Mouse (Mus musculus): Measurements from ENCODE around the gene Cadm1. TPM values are rescaled to one million over a fixed set of nuclear protein-coding genes. Genes with fewer than 3 reads are reported as not detected.

The Cadm1 gene
- polyA plus RNA-seq, 1 experiment from 2014 or later = 41.3 TPM

DNA sequence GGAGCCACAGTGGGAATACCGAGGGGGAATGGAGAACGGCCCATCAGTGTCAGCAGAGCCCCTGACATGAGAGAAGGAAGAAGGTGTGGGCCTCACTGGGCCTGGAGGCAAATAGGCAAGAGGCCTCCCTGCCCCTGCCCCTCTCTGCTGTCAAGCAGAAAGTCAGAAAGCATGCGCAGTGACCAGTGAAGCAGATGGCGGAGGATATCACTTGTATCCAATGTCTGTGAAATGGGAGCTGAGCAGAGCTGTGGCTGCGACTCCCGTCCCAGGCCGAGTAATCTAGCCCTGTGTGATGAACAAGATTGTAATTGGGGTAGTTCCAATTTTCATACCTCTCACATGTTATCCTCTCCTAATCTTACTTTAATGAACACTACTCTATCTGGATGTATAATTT is 337.5 kb downstream of the Cadm1 start:
- Histone ChIP-seq H3K4me1 (ENCODE audit: control insufficient read depth, insufficient read depth, low read length) (no peaks in the 10 kb centered on the region), H3K9ac (ENCODE audit: low read length) (no peak overlapping the region), H3K4me2 (ENCODE audit: low read depth, low read length) (no peak overlapping the region), H3K36me3 (ENCODE audit: control insufficient read depth, insufficient read depth, low read length) (no peaks in the 10 kb centered on the region), H3K9me3 (replicated peaks; ENCODE audit: control insufficient read depth, low read length) (no peaks in the 10 kb centered on the region), H3K27ac (ENCODE audit: low read length) (no peak overlapping the region), H3K27me3 (ENCODE audit: control insufficient read depth, insufficient read depth, low read length) (no peaks in the 10 kb centered on the region), H3K4me3 (replicated peaks; ENCODE audit: low read length) (no peak overlapping the region)
- ATAC-seq (ENCODE audit: insufficient read depth, low FRiP score) = no peak
- WGBS = 82% methylated on average over 7 of the region's 7 CpGs

DNA sequence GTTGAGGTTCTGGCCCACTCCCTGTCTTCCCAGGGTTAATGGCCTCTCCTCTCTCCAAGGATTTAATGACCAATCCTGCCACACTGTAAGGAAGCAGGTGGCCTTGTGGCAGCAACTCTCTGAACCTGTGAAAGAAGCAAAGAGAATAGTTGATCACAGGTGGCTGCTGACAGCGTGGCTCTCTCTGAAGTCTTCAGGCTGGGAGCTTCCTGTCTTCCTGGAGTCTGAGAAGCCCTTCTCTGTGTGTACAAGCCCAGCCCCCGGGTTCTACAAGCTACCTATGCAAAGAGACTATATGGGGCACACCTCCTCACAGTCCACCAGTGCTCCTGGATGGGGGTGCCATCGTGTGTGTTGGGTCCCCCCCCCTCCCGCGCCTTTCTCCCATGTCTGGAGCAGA is 339.7 kb downstream of the Cadm1 start:
- H3K4me3 ChIP-seq (replicated peaks; ENCODE audit: low read length) = no peak overlapping the region
- no peaks in the 10 kb centered on the region for H3K27me3 ChIP-seq (ENCODE audit: control insufficient read depth, insufficient read depth, low read length)
- H3K9me3 ChIP-seq (replicated peaks; ENCODE audit: control insufficient read depth, low read length) = no peaks in the 10 kb centered on the region
- no peak for ATAC-seq (ENCODE audit: insufficient read depth, low FRiP score)
- 77% methylated on average over 5 of the region's 5 CpGs for WGBS
- H3K27ac ChIP-seq (ENCODE audit: low read length) = no peak overlapping the region
- H3K4me1 ChIP-seq (ENCODE audit: control insufficient read depth, insufficient read depth, low read length) = no peaks in the 10 kb centered on the region
- H3K9ac ChIP-seq (ENCODE audit: low read length) = no peak overlapping the region
- no peak overlapping the region for H3K4me2 ChIP-seq (ENCODE audit: low read depth, low read length)
- H3K36me3 ChIP-seq (ENCODE audit: control insufficient read depth, insufficient read depth, low read length) = no peaks in the 10 kb centered on the region

DNA sequence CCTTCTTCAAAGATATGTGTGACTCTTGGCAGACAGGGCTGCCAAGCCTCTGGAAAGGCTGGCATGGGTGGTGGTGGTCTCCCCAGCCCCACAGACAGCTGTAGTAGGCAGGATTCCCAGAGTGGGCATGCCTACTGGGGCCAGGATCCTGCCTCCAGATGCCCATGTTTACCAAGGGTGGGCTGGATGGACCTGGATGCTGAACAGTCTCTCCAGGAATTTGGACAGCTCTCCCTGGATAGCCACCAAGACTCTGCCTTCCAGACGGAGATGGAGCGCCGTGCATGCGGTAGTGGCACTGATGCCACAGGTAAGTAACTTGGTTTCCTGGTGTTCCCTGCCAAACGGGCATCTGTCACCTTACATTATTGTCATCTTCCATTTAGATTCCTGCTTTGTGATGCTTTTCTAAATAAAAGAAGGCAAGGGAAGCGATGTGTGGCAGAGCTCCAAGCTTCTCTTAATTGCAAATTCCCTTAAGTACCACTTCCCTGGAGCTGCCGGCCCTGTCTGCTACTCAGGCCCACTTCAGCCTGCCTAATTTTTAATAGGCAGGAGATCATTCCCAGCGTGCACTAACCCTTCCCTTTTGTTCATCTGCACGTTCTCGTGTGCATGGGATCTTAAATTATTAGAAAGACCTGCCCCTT is 346.7 kb downstream of the Cadm1 start:
- Histone ChIP-seq H3K4me1 (ENCODE audit: control insufficient read depth, insufficient read depth, low read length) (no peaks in the 10 kb centered on the region), H3K4me3 (replicated peaks; ENCODE audit: low read length) (no peak overlapping the region), H3K27ac (ENCODE audit: low read length) (no peak overlapping the region), H3K9ac (ENCODE audit: low read length) (no peak overlapping the region), H3K27me3 (ENCODE audit: control insufficient read depth, insufficient read depth, low read length) (no peaks in the 10 kb centered on the region), H3K9me3 (replicated peaks; ENCODE audit: control insufficient read depth, low read length) (no peaks in the 10 kb centered on the region), H3K36me3 (ENCODE audit: control insufficient read depth, insufficient read depth, low read length) (no peaks in the 10 kb centered on the region), H3K4me2 (ENCODE audit: low read depth, low read length) (no peak overlapping the region)
- WGBS = 71% methylated on average over 10 of the region's 10 CpGs
- ATAC-seq (ENCODE audit: insufficient read depth, low FRiP score) = no peak

DNA sequence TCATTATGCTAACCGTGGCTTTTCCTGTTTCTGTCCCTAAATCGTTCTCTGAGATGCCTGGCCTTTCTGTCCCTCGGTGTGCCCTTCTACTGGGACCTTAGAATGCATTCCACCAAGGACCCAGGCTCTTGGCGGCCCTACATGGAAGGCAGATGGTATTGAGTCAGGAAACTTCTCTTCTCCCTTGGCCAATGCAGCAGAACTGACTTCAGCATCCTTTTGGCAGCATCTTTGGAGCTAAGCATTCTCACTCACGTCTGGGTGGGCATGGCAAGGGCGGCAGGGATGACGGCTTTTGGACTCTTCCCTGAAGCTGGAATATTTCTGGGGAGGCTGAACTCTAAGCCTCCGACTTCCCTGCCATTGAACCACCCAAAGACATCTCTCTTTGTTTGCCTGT is 350.2 kb downstream of the Cadm1 start:
- no peak overlapping the region for H3K9ac ChIP-seq (ENCODE audit: low read length)
- no peak overlapping the region for H3K4me3 ChIP-seq (replicated peaks; ENCODE audit: low read length)
- no peaks in the 10 kb centered on the region for H3K27me3 ChIP-seq (ENCODE audit: control insufficient read depth, insufficient read depth, low read length)
- no peak for ATAC-seq (ENCODE audit: insufficient read depth, low FRiP score)
- H3K4me2 ChIP-seq (ENCODE audit: low read depth, low read length) = no peak overlapping the region
- H3K9me3 ChIP-seq (replicated peaks; ENCODE audit: control insufficient read depth, low read length) = no peaks in the 10 kb centered on the region
- WGBS = 82% methylated on average over 8 of the region's 8 CpGs
- no peaks in the 10 kb centered on the region for H3K4me1 ChIP-seq (ENCODE audit: control insufficient read depth, insufficient read depth, low read length)
- H3K27ac ChIP-seq (ENCODE audit: low read length) = no peak overlapping the region
- H3K36me3 ChIP-seq (ENCODE audit: control insufficient read depth, insufficient read depth, low read length) = no peaks in the 10 kb centered on the region

DNA sequence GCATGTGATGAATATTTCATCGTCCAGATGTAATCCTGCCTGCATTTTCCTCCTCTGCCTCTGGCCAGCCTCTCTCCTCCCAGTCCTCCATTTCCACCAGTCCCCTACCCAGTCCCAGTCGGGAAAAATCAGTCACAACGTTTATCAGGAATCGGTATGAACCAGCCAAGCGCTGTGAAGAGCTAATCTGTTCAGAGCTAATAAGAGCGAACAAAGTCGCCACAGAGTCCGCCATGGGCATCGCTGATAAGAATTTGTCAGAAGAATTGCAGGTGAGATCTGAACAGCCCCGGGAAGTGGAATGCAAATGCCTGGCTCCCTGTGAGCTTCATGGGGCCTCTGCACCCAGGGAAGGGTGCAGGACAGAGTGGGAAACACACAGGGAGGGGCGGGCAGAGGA is 352.4 kb downstream of the Cadm1 start:
- H3K9me3 ChIP-seq (replicated peaks; ENCODE audit: control insufficient read depth, low read length) = no peaks in the 10 kb centered on the region
- H3K27ac ChIP-seq (ENCODE audit: low read length) = no peak overlapping the region
- H3K36me3 ChIP-seq (ENCODE audit: control insufficient read depth, insufficient read depth, low read length) = no peaks in the 10 kb centered on the region
- no peak overlapping the region for H3K4me3 ChIP-seq (replicated peaks; ENCODE audit: low read length)
- H3K4me2 ChIP-seq (ENCODE audit: low read depth, low read length) = no peak overlapping the region
- no peak for ATAC-seq (ENCODE audit: insufficient read depth, low FRiP score)
- WGBS = 41% methylated on average over 11 of the region's 11 CpGs
- no peaks in the 10 kb centered on the region for H3K4me1 ChIP-seq (ENCODE audit: control insufficient read depth, insufficient read depth, low read length)
- no peak overlapping the region for H3K9ac ChIP-seq (ENCODE audit: low read length)
- H3K27me3 ChIP-seq (ENCODE audit: control insufficient read depth, insufficient read depth, low read length) = no peaks in the 10 kb centered on the region

DNA sequence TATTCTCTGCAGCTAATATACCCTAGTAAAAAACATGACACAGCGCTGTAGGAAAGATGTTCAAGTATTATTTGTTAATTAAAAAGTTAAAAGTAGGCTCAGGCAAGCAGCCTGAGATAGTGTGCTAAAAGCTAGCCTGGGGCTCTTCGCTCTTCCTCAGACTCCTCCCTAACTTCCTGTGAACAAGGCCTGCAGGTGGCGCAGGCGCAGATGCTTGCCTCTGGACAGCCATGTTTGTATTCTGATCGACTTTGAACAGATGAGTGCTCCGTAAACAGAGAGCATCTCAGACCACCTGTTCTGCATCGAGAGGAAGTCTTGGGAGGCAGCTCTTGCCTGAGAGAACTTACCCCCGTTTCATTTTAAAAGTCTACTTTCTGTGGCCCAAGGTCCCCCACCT is 361.7 kb downstream of the Cadm1 start:
- no peaks in the 10 kb centered on the region for H3K9me3 ChIP-seq (replicated peaks; ENCODE audit: control insufficient read depth, low read length)
- no peak overlapping the region for H3K27ac ChIP-seq (ENCODE audit: low read length)
- no peak for ATAC-seq (ENCODE audit: insufficient read depth, low FRiP score)
- WGBS = 63% methylated on average over 8 of the region's 8 CpGs
- peaks cover 17% of the 10 kb centered on the region for H3K4me1 ChIP-seq (ENCODE audit: control insufficient read depth, insufficient read depth, low read length)
- H3K27me3 ChIP-seq (ENCODE audit: control insufficient read depth, insufficient read depth, low read length) = no peaks in the 10 kb centered on the region
- H3K4me3 ChIP-seq (replicated peaks; ENCODE audit: low read length) = no peak overlapping the region
- H3K4me2 ChIP-seq (ENCODE audit: low read depth, low read length) = no peak overlapping the region
- no peak overlapping the region for H3K9ac ChIP-seq (ENCODE audit: low read length)
- no peaks in the 10 kb centered on the region for H3K36me3 ChIP-seq (ENCODE audit: control insufficient read depth, insufficient read depth, low read length)

DNA sequence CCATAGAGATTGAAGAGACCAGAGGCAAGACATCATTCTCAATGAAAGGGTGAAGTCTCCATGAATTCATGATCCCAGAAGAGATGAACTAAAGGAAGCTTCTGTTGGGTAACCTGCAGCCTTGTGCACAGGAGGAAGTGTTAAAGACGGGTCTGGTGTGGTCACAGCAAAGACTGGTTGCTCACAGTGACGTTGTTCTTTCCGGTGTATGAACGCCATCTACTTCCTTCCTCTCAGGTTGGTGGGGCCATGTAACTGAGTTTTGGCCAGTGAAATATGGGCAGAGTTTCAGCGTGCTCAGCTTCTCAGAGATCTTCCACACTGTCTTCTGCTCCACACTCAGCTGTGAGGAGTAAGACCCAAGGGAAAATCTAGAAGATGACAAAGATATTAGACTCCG is 363.0 kb downstream of the Cadm1 start:
- no peaks in the 10 kb centered on the region for H3K27me3 ChIP-seq (ENCODE audit: control insufficient read depth, insufficient read depth, low read length)
- H3K27ac ChIP-seq (ENCODE audit: low read length) = no peak overlapping the region
- 90% methylated on average over 6 of the region's 6 CpGs for WGBS
- H3K4me3 ChIP-seq (replicated peaks; ENCODE audit: low read length) = no peak overlapping the region
- peaks cover 17% of the 10 kb centered on the region for H3K4me1 ChIP-seq (ENCODE audit: control insufficient read depth, insufficient read depth, low read length)
- no peak overlapping the region for H3K9ac ChIP-seq (ENCODE audit: low read length)
- H3K4me2 ChIP-seq (ENCODE audit: low read depth, low read length) = no peak overlapping the region
- no peaks in the 10 kb centered on the region for H3K9me3 ChIP-seq (replicated peaks; ENCODE audit: control insufficient read depth, low read length)
- H3K36me3 ChIP-seq (ENCODE audit: control insufficient read depth, insufficient read depth, low read length) = no peaks in the 10 kb centered on the region
- no peak for ATAC-seq (ENCODE audit: insufficient read depth, low FRiP score)

DNA sequence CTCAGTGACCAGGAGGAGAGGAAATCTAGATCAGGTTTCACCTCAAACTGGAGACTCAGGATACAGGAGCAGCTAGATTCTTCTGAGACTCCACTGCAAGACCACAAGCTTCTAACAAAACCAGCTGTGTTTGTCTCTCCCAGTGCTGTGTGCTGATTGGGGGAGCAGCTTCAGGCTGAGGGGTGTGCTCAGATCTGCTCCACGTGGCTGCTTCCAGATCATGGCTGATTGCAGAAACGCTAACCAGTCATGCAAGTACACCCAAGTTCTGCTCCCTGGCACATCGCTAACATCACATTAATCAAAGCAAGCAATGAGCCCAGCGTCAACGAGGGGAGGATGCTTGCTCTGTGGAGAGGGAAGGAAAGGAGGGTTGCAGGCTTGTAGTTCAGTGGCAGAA is 364.1 kb downstream of the Cadm1 start:
- no peak overlapping the region for H3K4me3 ChIP-seq (replicated peaks; ENCODE audit: low read length)
- 6% methylated on average over 5 of the region's 5 CpGs for WGBS
- H3K27ac ChIP-seq (ENCODE audit: low read length) = no peak overlapping the region
- no peak overlapping the region for H3K9ac ChIP-seq (ENCODE audit: low read length)
- peaks cover 17% of the 10 kb centered on the region for H3K4me1 ChIP-seq (ENCODE audit: control insufficient read depth, insufficient read depth, low read length)
- H3K9me3 ChIP-seq (replicated peaks; ENCODE audit: control insufficient read depth, low read length) = no peaks in the 10 kb centered on the region
- no peaks in the 10 kb centered on the region for H3K36me3 ChIP-seq (ENCODE audit: control insufficient read depth, insufficient read depth, low read length)
- no peak overlapping the region for H3K4me2 ChIP-seq (ENCODE audit: low read depth, low read length)
- ATAC-seq (ENCODE audit: insufficient read depth, low FRiP score) = no peak
- no peaks in the 10 kb centered on the region for H3K27me3 ChIP-seq (ENCODE audit: control insufficient read depth, insufficient read depth, low read length)

DNA sequence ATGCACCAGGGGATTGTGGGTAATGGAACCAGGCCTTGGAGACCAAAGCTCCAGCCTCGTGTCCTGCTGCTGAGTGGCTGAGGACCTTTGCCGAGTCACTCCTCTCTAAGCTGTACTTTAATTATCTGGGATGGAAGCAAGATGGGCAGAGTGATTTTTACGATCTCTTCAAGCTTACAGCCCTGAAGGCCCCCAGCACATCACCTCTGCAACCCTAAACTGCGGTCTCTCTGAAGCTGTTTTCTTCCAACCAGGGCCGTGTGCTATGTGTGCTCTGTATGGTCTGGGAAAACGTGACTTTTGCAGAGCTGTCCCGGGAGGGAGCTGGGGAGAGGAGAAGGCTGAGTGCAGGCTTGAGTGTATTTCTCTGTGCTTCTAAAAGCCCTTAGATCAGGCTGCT is 364.7 kb downstream of the Cadm1 start:
- 23% methylated on average over 7 of the region's 7 CpGs for WGBS
- ATAC-seq (ENCODE audit: insufficient read depth, low FRiP score) = no peak
- no peak overlapping the region for H3K9ac ChIP-seq (ENCODE audit: low read length)
- no peak overlapping the region for H3K27ac ChIP-seq (ENCODE audit: low read length)
- no peaks in the 10 kb centered on the region for H3K36me3 ChIP-seq (ENCODE audit: control insufficient read depth, insufficient read depth, low read length)
- no peak overlapping the region for H3K4me2 ChIP-seq (ENCODE audit: low read depth, low read length)
- peaks cover 17% of the 10 kb centered on the region for H3K4me1 ChIP-seq (ENCODE audit: control insufficient read depth, insufficient read depth, low read length)
- H3K27me3 ChIP-seq (ENCODE audit: control insufficient read depth, insufficient read depth, low read length) = no peaks in the 10 kb centered on the region
- no peaks in the 10 kb centered on the region for H3K9me3 ChIP-seq (replicated peaks; ENCODE audit: control insufficient read depth, low read length)
- H3K4me3 ChIP-seq (replicated peaks; ENCODE audit: low read length) = no peak overlapping the region

DNA sequence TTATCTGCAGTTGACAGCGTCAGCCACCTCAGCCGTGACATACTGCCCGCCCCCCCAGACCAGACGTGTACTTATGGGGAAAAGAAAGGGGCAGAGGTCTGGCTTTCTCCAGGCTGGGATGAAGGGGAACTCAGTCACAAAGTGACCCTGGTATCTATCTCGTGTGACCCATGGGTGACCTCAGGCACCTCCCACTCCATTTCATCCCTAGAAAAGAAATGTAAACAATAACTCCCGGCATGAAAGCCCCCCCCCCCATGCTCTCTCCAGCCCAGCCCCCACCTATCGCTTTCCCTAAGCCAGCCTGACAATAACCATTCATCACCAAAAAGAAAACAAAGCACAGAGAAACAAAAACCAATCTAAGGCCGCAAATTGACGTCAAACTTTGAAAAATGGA is 365.1 kb downstream of the Cadm1 start:
- no peak overlapping the region for H3K27ac ChIP-seq (ENCODE audit: low read length)
- ATAC-seq (ENCODE audit: insufficient read depth, low FRiP score) = no peak
- H3K36me3 ChIP-seq (ENCODE audit: control insufficient read depth, insufficient read depth, low read length) = no peaks in the 10 kb centered on the region
- H3K4me2 ChIP-seq (ENCODE audit: low read depth, low read length) = no peak overlapping the region
- no peaks in the 10 kb centered on the region for H3K27me3 ChIP-seq (ENCODE audit: control insufficient read depth, insufficient read depth, low read length)
- H3K4me3 ChIP-seq (replicated peaks; ENCODE audit: low read length) = no peak overlapping the region
- H3K4me1 ChIP-seq (ENCODE audit: control insufficient read depth, insufficient read depth, low read length) = peaks cover 17% of the 10 kb centered on the region
- no peaks in the 10 kb centered on the region for H3K9me3 ChIP-seq (replicated peaks; ENCODE audit: control insufficient read depth, low read length)
- H3K9ac ChIP-seq (ENCODE audit: low read length) = no peak overlapping the region
- 13% methylated on average over 9 of the region's 9 CpGs for WGBS

All from stomach, embryonic 16.5 days (tissue).